Comparison of ENCODE assay signal across 8 mouse cellular contexts in genomic region chr3:51275956-51276398, GRCm38 (mm10). TPM values are rescaled to one million over a fixed set of nuclear protein-coding genes. Genes with fewer than 3 reads are reported as not detected.
DNase-seq lines count a peak whose midpoint lies in the region; ATAC-seq lines count a peak whose summit lies in the region.

No protein-coding gene starts in this region.

- DNase-seq in NIH3T3 (ENCODE audit: low read depth), result peak; percentile 99
- peak; percentile 98 for DNase-seq in cerebellum, adult 9-11 months
- DNase-seq in frontal cortex, adult 2 months (ENCODE audit: extremely low spot score in 1 of 2, low spot score in 1 of 2), result peak; percentile 97 to 99
- DNase-seq in hindbrain, embryonic 11.5 days (ENCODE audit: low spot score), result peak; percentile 97
- peak; percentile 93 to 96 for DNase-seq in layer of hippocampus, postnatal 10 days (ENCODE audit: low spot score in 2 of 2)
- DNase-seq in lung, postnatal 10 days, result peak; percentile 100
- DNase-seq in ovary, postnatal 36 days (ENCODE audit: low spot score), result peak; percentile 97
- DNase-seq in thymus, postnatal 25 days, result peak; percentile 98

- ATAC-seq in hindbrain, embryonic 11.5 days (ENCODE audit: low FRiP score), result peak; percentile 98

- H3K4me2 ChIP-seq in hindbrain, embryonic 11.5 days (replicated peaks; ENCODE audit: low read depth, low read length), result peak overlapping the region; percentile 82

- H3K4me3 ChIP-seq in hindbrain, embryonic 11.5 days (ENCODE audit: low read depth, low read length), result peak overlapping the region; percentile 98

- peak overlapping the region; percentile 85 for H3K9ac ChIP-seq in hindbrain, embryonic 11.5 days (ENCODE audit: low read depth, low read length)

- peak overlapping the region; percentile 93 for H3K27ac ChIP-seq in hindbrain, embryonic 11.5 days (ENCODE audit: low read depth, low read length)

- under 1% methylated on average over 32 of the region's 33 CpGs for WGBS in hindbrain, embryonic 11.5 days

- no peaks in the 10 kb centered on the region for H3K27me3 ChIP-seq in hindbrain, embryonic 11.5 days (ENCODE audit: control insufficient read depth, insufficient read depth, low read length)

- H3K36me3 ChIP-seq in hindbrain, embryonic 11.5 days (ENCODE audit: control insufficient read depth, insufficient read depth, low read length), result no peaks in the 10 kb centered on the region

- H3K9me3 ChIP-seq in hindbrain, embryonic 11.5 days (ENCODE audit: control insufficient read depth, low read length), result no peaks in the 10 kb centered on the region

- H3K4me1 ChIP-seq in hindbrain, embryonic 11.5 days (replicated peaks; ENCODE audit: control insufficient read depth, insufficient read depth, low read length), result no peaks in the 10 kb centered on the region

RNA-seq across cellular contexts. Expression of gene Noct, which starts 51.7 kb away (rescaled TPM):
- 36.2 and 40.8 TPM in 2 replicates for polyA plus RNA-seq in frontal cortex, adult 2 months (2012; rRNA removed)
- polyA plus RNA-seq in hindbrain, embryonic 11.5 days (2014; fragmentation: Nextera tagmentation; extraction: Ambion mirVana), result 12.7 and 15.0 TPM in 2 replicates
- total RNA-seq in layer of hippocampus, postnatal 10 days (2021), result 10 to 100 TPM; 52.4 to 53.9 TPM

Comparison
In these comparisons a context has a peak if more than half of its experiments do, and no peak if none do; other contexts are left out.
1. Peak in every context shown above with its lines: DNase-seq, ATAC-seq, H3K4me3 ChIP-seq and H3K27ac ChIP-seq.